Mouse (Mus musculus): ENCODE data around the gene Opalin.

Opalin gene

DNA sequence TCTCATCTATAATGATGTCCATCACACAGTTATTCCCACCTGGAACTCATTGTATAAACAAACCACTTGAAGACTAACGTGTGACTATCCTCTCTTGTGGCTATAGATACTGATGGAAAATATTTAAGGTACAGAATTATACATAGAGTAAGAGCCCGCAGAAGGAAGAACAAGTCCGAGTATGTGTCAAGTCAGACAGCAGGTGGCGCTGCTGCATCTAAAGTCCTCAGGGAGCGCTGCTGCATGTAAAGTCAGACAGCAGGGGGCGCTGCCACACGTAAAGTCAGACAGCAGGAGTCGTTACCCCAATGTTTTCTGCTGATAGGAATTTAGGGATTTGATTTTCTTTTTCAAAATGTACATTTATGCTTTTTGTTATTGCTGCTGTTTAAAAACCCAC is 5.4 kb downstream of the Opalin start:
- DNase-seq = peak; percentile 91

DNA sequence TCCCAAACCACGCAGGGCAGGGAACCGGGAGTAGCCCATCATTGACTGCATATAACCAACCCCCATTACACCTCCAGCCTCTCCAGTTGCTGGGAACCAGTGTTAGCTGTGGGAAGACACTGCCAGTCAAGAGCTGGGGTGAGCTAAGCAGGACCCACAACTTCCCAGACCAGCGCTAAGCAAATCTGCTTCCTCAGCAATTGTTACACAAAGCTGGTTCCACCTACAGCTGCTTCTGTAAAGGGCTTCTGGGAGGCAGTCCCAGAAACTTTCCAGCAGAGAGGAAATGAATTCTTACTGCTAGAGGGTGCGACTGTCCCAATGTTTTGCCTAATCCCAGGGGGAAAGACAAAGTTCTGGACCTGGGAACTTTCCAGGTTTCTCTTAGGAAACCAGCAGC is 22.2 kb downstream of the Opalin start:
- no peak for DNase-seq

DNA sequence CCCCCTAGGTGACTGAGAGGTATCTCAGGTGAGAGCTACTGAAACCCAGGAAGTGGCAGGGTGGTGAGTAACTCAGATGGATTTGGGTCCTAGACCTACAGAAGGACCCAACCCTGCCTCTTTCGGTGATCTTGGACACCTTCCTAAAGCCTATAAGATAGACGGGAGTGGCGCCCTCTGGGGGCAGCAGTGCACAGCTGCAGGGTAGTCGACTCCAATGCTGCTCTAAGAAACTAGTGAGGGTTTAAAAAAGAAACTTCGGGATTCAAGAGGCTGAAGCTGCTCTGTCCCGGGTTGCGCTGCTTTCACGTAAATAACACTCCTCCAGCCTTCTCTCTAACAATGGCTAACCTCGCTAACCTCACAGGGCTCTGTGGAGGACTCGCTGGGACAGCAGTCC is 23.4 kb downstream of the Opalin start:
- DNase-seq = peak; percentile 82

DNA sequence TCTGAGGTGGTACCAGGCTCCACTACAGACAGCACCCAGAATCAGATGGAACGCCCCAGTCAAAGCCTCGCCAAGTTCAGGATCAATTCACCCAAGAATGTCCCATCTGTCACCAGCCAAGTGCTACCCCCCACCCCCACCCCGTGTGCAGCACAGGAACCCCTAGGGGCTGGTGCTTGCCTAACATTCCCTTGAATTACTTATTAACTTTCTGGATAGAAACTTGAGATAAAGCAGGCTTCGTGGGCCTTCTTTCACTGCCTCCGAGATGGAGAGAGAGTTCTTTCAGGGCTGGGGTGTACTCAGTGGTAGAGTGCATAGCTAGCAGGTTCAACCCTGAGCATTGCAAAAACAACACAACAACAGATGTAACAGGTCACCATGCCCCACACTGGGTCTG is 24.7 kb downstream of the Opalin start:
- DNase-seq = no peak

DNA sequence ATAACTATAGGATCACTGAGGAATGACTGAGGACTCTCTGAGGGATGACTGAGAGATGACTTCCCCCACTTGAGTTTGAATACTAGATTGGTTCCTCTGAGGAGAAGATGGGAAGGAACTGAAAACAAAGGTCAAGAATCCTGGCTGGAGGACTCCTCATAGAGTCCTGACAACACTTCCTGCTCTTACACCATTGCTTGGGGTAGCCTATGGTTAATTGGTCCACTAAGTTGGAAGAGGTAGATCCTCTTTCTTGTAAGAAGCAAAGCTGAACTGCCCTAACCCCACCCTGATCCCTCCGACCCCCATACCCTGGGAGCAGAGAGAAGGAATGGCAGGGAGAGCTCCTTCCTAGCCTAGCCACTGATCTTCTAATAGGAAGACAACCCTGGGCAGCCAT is 25.2 kb downstream of the Opalin start:
- DNase-seq = no peak

DNA sequence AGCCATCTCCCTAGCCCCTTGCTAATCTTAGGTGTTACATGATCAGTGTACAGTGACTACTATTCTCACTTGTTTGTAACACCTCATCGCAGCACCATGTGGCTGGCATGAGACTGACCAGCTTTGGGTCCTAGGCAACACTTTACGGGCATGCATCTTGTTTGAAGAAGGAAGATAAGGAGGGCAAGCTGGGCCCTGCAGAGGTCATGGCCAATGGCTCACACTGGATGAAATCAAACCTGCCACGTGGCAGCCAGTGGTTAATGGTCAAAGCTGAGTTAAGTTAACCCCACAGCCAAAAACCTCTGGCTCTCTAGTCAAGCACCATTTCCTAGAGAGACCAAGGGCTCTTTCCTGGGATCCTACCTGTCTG is 28.7 kb downstream of the Opalin start:
- no peak for DNase-seq

DNA sequence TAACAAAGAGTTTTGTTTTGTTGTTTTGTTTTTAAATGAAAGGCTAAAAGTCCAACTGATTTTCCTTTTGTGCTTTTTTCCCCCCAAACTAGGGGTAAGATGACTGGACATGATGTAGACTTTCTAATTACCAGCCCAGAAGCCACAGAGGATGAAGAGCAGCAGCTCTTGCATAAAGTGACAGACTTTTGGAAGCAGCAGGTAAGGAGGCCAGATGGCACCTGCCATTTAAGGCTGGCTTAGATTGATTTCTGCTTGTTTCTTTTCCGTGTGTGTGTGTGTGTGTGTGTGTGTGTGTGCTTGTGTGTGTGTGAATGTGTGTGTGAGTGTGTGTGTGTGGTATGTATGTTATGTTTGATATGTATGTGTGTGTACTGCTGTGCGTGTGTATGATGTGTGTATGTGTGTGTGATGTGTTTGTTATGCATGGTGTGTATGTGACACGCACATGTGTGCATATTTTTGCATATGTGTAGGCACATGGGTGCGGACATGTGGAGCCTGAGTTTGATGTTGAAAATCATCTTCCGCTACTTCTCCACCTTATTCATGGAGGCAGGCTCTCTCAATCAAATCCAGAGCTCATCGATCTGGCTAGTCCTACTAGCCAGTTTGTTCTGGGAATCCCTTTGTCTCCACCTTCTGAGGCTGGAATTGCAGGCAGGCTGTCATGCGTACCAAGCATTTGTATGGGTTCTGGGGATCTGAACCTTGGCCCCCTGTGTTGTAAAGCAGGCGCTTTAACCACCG is 29.3 kb downstream of the Opalin start:
- DNase-seq = no peak

DNA sequence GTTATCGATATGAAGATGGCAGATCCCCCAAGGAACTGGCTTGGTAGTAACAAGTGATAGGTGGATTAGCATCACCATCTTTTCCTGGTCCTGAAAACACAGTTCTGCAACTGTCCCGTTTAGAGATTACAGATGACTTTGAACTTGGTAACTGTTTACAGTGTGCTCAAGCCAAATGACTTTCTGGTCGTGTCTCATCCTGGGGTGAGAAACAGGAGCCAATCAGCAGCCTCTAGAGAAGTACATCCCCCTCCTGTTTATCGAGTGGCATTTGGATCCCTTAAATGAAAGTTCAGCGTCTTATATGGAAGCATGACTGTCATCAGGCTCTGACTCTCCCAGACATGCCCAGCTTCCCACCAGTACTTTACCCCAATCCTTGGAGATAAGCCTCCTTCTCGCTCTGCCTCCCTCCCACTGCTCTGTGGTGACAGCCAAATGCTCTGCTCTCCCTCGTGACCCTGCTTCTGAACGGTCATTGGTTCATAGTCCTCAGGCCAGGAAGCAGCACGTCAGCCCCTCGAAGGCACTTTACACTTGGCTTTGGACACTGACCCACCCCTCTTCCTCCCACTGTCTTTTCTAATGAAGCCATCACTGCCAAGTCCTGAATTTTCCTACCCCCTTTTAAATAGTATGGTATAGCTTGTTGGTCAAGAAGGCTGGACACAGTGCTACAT is 31.7 kb downstream of the Opalin start:
- no peak for DNase-seq

DNA sequence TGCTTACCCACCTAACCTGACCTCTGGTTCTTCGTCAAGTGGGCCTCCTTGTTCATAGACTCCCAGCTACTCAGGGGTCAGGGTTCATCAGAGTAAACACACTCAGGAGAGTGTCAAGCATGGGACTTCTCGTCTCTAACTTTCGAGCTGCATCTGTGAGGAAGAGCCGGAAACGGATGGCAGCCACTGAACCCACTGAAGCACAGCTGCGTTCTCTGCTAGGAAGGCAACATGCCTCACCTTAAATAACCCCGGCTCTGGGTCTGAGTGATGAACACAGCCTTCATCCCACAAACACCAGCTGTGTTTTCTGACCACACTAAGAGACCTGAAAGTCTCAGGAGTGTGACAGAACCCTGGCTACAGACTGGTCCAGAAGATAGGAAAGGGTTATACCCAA is 37.8 kb downstream of the Opalin start:
- DNase-seq = peak; percentile 86

DNA sequence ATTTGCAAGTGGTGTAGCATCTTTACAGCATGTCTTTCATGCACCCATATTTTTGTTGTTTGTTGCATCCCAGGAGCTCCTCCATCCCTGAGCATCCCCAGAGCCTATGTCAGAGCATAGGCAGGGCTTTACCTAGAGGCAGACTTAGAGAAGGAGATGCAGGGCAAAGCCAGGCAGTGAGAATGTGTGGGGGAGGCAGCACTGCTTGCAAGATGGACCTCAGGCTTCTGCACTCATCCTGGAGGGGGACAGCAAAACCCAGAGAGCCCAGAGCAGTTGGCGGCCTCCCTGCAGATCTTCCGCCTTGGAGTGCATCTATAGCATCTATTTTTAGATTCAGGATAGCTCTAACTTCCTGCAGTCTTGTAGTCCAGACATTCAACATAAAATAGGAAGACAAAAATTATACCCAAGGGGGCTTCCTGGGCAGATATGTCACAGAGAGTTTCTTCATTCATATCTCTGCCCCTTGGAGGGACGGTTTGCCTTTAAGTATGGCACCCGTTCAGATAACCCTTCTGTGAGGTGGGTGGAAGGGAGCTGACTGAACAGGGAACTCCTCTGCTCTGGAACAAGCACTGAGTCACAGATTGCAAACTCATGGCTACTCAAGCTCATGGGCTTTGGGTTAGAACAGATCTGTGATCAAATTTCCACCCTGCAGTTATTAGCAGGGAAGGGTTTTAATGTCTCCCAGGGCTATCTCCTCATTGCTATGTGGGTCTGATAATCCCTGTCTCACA is 40.9 kb downstream of the Opalin start:
- DNase-seq = no peak

DNA sequence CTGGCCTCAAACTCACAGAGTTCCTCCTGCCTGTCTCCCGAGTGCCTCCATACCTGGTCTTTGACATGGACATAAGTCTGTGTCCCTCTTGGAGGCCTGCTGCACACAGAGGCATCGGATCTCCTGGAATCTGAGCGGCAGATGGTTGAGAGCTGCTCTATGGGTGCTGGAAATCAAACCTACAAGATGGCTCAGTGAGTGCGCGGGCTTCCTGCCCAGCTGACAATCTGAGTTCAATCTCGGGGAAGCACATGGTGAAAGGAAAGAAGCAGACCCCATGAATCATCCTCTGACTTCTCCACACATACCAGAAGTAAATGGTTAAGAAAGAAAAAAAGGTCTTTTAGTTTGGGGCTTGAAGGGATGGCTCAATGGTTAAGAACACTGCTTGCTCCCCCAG is 45.0 kb downstream of the Opalin start:
- no peak for DNase-seq

DNA sequence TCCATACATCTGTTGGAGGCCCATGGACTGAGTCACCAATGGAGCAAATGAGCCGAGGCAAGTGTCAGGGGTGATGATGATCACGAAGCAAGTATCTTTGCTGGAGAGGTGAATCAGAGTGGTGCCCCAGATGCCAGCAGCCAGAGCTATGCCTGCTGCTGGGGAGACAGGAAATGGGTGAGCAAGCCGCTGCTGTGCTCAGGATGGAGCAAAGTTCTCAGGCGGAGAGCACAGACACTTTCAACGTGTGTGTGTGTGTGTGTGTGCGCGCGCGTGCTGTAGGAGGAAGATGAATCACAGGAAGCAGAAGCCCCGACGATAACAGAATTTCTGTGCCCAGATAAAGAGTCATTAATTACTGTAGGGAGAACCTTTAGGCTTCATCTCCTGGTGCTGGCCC is 45.9 kb downstream of the Opalin start:
- DNase-seq = peak; percentile 84

DNA sequence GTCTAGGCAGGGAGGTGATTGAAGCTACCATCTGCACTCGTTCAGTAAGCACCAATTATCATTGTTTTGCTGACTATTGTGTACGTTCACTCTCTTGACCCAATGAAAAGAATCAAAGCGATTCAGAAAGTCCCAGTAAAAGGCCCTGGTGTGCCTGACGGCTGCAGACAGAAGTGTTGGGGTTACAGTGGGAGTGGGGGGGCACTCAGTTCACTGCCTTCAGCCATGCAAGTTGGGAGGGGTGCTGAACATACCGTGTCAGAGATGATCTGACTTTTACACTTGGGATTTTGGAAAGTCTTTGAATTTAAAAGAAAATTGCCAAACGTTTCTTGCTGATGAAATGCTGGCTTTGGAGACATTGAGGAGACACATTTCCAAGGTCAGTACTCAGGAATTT is 46.8 kb downstream of the Opalin start:
- peak; percentile 74 for DNase-seq

DNA sequence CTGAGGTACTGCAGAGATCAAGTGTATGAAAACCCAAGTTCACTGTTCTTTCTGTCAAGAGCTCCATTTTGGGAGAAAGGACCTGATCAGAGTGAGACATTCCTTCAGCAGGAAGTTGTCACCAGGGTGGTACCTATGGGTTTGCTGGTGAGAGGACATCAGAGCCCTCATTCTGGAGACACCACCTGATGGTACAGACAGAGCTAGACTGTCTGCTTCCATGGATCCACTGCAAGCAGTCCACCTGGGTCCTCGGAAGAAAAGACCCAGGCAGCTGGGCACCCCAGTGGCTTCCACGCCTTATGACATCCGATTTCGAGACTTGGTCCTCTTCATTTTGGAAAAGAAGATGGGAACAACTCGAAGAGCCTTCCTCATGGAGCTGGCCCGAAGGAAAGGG is 47.7 kb downstream of the Opalin start, which contains the start of gene Dntt:
Dntt (plus strand) TSS at position 57 of the 400 bp plus-strand sequence.
- DNase-seq = peak; percentile 63

DNA sequence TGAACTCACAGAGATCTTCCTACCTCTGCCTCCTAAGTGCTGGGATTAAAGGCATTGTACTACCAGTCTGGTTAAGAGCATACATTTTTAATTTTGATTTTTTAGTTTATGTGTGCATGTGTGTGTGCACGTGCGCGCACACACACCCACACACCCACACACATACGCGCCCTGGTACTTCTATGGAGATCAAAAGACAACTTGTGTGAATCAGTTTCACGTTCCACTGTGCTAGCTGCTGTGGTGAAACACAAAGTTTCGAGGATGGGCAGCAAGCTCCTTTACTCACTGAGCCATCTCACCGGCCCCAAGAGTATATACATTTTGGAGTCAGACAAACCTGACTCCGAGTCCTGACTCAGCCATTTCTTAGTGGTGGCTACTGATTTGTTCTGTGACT is 49.3 kb downstream of the Opalin start:
- DNase-seq = peak; percentile 45

DNA sequence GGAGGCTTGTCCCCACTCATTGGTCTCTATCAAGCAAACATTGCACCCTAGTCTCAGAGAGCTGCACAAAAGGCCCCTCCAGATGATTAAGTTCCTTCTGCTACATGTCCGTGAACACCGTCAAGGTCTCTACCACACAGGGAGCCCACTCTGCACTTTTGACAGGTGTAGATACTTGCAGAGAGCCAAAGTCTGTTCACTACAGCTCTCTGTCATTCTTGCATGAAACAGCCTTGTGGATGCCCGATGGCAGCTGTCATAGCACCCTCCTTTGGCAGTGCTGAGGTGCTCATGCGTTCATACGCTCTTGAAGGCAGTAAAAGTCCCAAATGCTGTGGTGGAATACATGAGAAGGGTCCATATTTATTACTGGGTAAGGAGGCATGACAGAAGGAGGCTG is 49.9 kb downstream of the Opalin start:
- DNase-seq = peak; percentile 73

DNA sequence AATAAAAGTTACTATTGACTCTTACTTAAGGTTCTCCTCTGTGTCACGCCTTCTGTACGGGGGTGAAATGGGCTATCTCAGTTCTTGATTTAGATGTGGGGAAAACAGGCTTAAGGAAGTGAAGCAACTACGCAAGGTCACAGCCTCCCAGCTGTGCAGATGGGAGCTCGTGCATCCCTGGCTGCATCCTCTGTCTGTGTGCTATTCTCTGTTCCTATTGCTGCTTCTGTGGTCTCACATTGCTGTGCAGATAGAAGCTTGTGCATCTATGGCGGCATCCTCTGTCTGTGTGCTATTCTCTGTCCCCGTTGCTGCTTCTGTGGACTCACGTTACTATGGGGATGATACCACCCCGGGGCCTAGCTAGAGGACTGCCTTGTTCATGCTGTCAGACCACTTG is 50.4 kb downstream of the Opalin start:
- DNase-seq = peak; percentile 61

DNA sequence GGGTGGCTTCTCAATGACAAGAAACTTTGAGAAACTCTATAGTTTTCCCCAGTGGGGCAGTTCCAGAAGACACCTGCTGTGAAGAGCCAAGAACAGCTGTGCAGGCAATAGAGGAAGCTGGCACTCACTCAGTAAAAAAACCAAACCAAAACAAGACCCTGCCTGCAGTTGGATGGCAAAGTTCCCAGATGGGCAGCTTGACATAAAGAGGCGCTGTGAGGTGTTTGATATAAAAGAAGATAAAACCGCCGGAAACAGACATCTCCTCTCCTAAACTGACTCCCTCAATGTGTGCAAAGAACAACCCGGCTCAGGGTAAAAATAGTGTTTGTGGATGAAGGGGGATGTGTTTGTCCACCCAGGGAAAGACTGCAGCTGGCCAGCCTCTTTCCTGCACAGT is 54.7 kb downstream of the Opalin start:
- peak; percentile 80 for DNase-seq

DNA sequence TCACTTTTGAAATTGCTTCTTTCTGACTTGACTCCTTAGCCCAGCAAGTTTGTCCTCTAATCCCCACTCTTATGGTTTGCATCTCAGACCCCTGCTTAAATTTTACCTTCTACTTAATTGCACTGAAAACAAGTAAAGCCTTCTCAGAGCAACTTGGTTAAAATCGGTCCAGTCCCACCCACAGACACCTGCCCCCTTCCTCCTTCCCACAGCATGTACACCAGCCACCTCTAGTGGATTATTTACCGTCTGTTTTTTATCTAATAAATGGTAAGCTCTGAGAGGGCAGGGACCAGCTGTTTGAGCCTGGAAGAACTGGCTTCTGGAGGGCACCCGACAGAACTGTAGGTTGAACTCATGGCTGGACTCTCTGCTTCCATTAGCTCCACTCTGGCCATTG is 56.4 kb downstream of the Opalin start:
- peak; percentile 58 for DNase-seq

DNA sequence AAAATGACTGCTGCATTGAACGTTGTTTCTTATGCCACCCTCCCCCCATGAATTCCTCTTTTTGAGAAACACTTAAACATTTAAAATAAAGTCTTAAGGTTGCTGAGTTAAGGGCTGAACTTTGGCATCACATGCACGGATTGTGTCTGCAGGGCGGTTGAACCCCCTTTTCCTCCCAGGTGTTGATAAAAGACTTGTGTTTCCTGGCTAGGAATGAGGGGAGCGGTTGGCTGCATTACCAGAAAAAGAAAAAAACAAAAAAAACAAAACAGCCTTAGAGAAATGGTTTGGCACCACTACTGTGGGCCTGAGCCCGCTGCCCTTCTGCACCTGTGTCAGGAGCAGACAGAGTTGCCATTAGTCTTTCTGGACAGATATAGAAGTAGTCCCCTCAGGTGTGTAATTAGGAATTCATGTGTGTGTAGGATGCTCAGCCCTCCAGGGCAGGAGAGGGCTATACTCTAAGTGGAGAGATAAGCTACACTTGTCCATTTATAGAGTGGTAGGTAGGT is 57.7 kb downstream of the Opalin start:
- DNase-seq = peak; percentile 74

DNA sequence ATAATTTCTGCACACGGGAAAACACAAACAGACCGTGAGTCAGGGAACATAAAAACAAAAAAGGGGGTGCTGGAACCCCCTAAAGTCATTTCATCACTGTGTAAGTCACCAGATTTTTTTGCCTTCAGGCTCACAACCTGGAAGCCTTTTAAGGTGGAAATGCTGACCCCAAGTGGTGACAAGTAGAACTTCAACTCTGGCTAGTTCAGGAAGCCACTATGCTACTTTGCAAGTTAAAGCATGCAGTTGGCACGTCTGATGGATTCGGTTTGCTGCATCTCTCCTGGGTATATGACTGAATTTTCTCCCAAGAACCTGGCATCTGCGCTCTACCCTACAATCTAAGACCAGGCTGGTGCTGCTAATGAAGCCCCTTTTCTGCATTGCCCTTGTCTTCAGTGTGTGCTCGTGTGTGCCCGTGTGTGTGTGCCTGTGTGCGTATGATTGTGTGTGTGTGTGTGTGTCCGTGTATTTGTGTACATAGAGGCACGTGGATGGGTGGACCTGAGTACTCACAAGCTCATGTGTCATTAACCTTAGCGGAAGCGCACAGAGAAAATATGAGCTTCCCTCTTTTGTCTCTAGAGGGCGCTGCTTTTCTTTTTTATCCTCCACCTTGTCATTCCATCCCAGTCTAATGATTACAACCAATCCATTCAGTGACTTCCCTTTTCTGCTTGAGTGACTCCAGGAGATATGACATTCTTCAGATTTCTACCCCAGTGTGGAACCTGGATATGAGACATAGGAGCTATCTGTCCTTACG is 60.8 kb downstream of the Opalin start:
- peak; percentile 84 for DNase-seq

DNA sequence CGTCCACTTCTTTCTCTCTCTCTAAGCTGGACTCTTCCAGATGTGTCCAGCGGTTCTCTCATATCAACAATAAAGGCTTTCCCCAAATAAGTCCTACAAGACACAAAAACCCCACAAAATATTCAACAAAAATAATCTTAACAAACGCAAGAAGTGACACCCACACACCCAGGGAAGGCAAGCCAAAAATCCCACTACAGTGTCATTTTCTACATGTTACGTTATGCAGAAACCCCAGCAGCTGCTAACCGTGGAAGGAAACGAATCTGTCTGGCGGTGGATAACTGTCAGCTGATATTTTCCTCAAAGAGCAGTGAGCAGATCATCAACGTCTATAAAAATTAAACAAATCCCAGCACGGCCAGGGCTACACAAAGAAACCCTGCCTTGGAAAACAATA is 62.9 kb downstream of the Opalin start:
- DNase-seq = no peak

DNA sequence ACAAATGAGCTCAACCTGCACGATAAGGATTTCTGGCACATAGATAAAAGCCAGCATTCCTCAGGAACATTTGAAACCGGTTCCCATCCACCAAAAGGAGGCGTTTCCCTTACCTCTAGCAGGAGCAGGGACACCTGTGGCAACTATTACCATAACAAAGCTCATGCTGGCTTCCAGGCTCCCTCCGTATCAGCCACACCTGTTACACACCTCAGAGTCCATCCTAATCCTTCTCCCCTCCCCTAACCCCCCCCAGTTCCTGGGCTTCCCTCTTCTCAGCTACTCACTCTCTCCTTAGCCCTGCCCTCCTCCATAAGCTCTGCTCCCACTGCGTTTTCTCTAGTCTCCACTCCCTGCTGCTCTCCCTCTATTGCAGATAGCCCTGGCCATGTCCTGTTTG is 63.3 kb downstream of the Opalin start:
- no peak for DNase-seq

All from thymus, postnatal 14 days (tissue).